Mouse (Mus musculus): Measurements from ENCODE around the gene Spem2. TPM values are rescaled to one million over a fixed set of nuclear protein-coding genes. Genes with fewer than 3 reads are reported as not detected.

Spem2 gene
- polyA plus RNA-seq, 1 experiment from 2014 or later, result not detected

- H3K27ac ChIP-seq (ENCODE audit: low read depth, low read length), result no peak overlapping the region
Measured at GRCm38 (mm10) chr11:69828832-69829231, 10.6 kb upstream of the Spem2 start.

GRCm38 (mm10) chr11:69823456-69823855 is 5.2 kb upstream of the Spem2 start:
- H3K9ac ChIP-seq (ENCODE audit: low read length), result no peak overlapping the region
- no peaks in the 10 kb centered on the region for H3K9me3 ChIP-seq (ENCODE audit: control insufficient read depth, low read length)
- ATAC-seq (ENCODE audit: insufficient read depth, low FRiP score, low TSS enrichment) (no peak), DNase-seq (ENCODE audit: low spot score) (no peak)
- H3K27me3 ChIP-seq (ENCODE audit: control insufficient read depth, insufficient read depth, low read length), result no peaks in the 10 kb centered on the region
- peaks cover 15% of the 10 kb centered on the region for H3K36me3 ChIP-seq (ENCODE audit: control insufficient read depth, insufficient read depth, low read length)
- H3K4me1 ChIP-seq (ENCODE audit: control insufficient read depth, insufficient read depth, low read length), result no peaks in the 10 kb centered on the region
- 76% methylated on average over 2 of the region's 2 CpGs for WGBS
- no peak overlapping the region for H3K27ac ChIP-seq (ENCODE audit: low read depth, low read length)
- H3K4me3 ChIP-seq (ENCODE audit: low read depth, low read length), result no peak overlapping the region
- no peak overlapping the region for H3K4me2 ChIP-seq (ENCODE audit: low read depth)

More at GRCm38 (mm10) chr11:69828832-69829231, 10.6 kb upstream of the Spem2 start:
- Histone ChIP-seq H3K36me3 (ENCODE audit: control insufficient read depth, insufficient read depth, low read length) (peaks cover 19% of the 10 kb centered on the region), H3K27me3 (ENCODE audit: control insufficient read depth, insufficient read depth, low read length) (peaks cover 3% of the 10 kb centered on the region; the same call in 1 of the 2 replicates), H3K9ac (ENCODE audit: low read length) (0 out of 2 replicates have a peak overlapping the region, but pooled peaks have one; percentile 10), H3K4me2 (ENCODE audit: low read depth) (no peak overlapping the region), H3K4me3 (ENCODE audit: low read depth, low read length) (no peak overlapping the region; the same call in 1 of the 2 replicates), H3K4me1 (ENCODE audit: control insufficient read depth, insufficient read depth, low read length) (peaks cover 3% of the 10 kb centered on the region), H3K9me3 (ENCODE audit: control insufficient read depth, low read length) (no peaks in the 10 kb centered on the region)
- ATAC-seq (ENCODE audit: insufficient read depth, low FRiP score, low TSS enrichment) (no peak), DNase-seq (ENCODE audit: low spot score) (no peak)
- WGBS, result 72% methylated on average over 5 of the region's 5 CpGs

- 92% methylated on average over 3 of the region's 3 CpGs for WGBS
- peaks cover 3% of the 10 kb centered on the region; the same call in 1 of the 2 replicates for H3K9me3 ChIP-seq (ENCODE audit: control insufficient read depth, low read length)
Measured at GRCm38 (mm10) chr11:69822080-69822479, 3.8 kb upstream of the Spem2 start, which contains the start of gene Spem1. TSS of gene Spem1 (minus strand) at chr11:69822180.

GRCm38 (mm10) chr11:69818871-69819270 is 606 bp upstream of the Spem2 start:
- 94% methylated on average over 8 of the region's 8 CpGs for WGBS

More at GRCm38 (mm10) chr11:69822080-69822479, 3.8 kb upstream of the Spem2 start, which contains the start of gene Spem1:
- Histone ChIP-seq H3K27me3 (ENCODE audit: control insufficient read depth, insufficient read depth, low read length) (no peaks in the 10 kb centered on the region), H3K36me3 (ENCODE audit: control insufficient read depth, insufficient read depth, low read length) (peaks cover 7% of the 10 kb centered on the region), H3K4me1 (ENCODE audit: control insufficient read depth, insufficient read depth, low read length) (no peaks in the 10 kb centered on the region), H3K9ac (ENCODE audit: low read length) (no peak within 1 kb of the TSS), H3K27ac (ENCODE audit: low read depth, low read length) (no peak within 1 kb of the TSS), H3K4me2 (ENCODE audit: low read depth) (no peak within 1 kb of the TSS), H3K4me3 (ENCODE audit: low read depth, low read length) (no peak within 1 kb of the TSS)
- DNase-seq (ENCODE audit: low spot score), result no peak
- no peak for ATAC-seq (ENCODE audit: insufficient read depth, low FRiP score, low TSS enrichment)

GRCm38 (mm10) chr11:69816520-69816919 is 1.7 kb downstream of the Spem2 start:
- Histone ChIP-seq H3K9me3 (ENCODE audit: control insufficient read depth, low read length) (peaks cover 6% of the 10 kb centered on the region; the same call in 1 of the 2 replicates), H3K9ac (ENCODE audit: low read length) (no peak overlapping the region), H3K27me3 (ENCODE audit: control insufficient read depth, insufficient read depth, low read length) (no peaks in the 10 kb centered on the region), H3K4me3 (ENCODE audit: low read depth, low read length) (no peak overlapping the region), H3K4me1 (ENCODE audit: control insufficient read depth, insufficient read depth, low read length) (no peaks in the 10 kb centered on the region), H3K36me3 (ENCODE audit: control insufficient read depth, insufficient read depth, low read length) (no peaks in the 10 kb centered on the region), H3K4me2 (ENCODE audit: low read depth) (no peak overlapping the region), H3K27ac (ENCODE audit: low read depth, low read length) (no peak overlapping the region)
- DNase-seq (ENCODE audit: low spot score) (no peak), ATAC-seq (ENCODE audit: insufficient read depth, low FRiP score, low TSS enrichment) (no peak)
- WGBS, result 91% methylated on average over 12 of the region's 12 CpGs

More at GRCm38 (mm10) chr11:69818871-69819270, 606 bp upstream of the Spem2 start:
- Histone ChIP-seq H3K36me3 (ENCODE audit: control insufficient read depth, insufficient read depth, low read length) (no peaks in the 10 kb centered on the region), H3K9me3 (ENCODE audit: control insufficient read depth, low read length) (peaks cover 6% of the 10 kb centered on the region; the same call in 1 of the 2 replicates), H3K4me2 (ENCODE audit: low read depth) (no peak overlapping the region), H3K27ac (ENCODE audit: low read depth, low read length) (no peak overlapping the region), H3K4me3 (ENCODE audit: low read depth, low read length) (no peak overlapping the region), H3K9ac (ENCODE audit: low read length) (no peak overlapping the region), H3K4me1 (ENCODE audit: control insufficient read depth, insufficient read depth, low read length) (no peaks in the 10 kb centered on the region), H3K27me3 (ENCODE audit: control insufficient read depth, insufficient read depth, low read length) (no peaks in the 10 kb centered on the region)
- DNase-seq (ENCODE audit: low spot score) (no peak), ATAC-seq (ENCODE audit: insufficient read depth, low FRiP score, low TSS enrichment) (no peak)

GRCm38 (mm10) chr11:69815155-69815554 is 3.1 kb downstream of the Spem2 start, which contains the start of gene Gm39566:
TSS of gene Gm39566 (minus strand) at chr11:69815298.
- 64% methylated on average over 10 of the region's 10 CpGs for WGBS
- ATAC-seq (ENCODE audit: insufficient read depth, low FRiP score, low TSS enrichment) (no peak), DNase-seq (ENCODE audit: low spot score) (no peak)
- Histone ChIP-seq H3K4me1 (ENCODE audit: control insufficient read depth, insufficient read depth, low read length) (no peaks in the 10 kb centered on the region), H3K9me3 (ENCODE audit: control insufficient read depth, low read length) (peaks cover 6% of the 10 kb centered on the region; the same call in 1 of the 2 replicates), H3K4me2 (ENCODE audit: low read depth) (no peak within 1 kb of the TSS), H3K27me3 (ENCODE audit: control insufficient read depth, insufficient read depth, low read length) (no peaks in the 10 kb centered on the region), H3K27ac (ENCODE audit: low read depth, low read length) (no peak within 1 kb of the TSS), H3K4me3 (ENCODE audit: low read depth, low read length) (no peak within 1 kb of the TSS), H3K36me3 (ENCODE audit: control insufficient read depth, insufficient read depth, low read length) (no peaks in the 10 kb centered on the region), H3K9ac (ENCODE audit: low read length) (no peak within 1 kb of the TSS; the same call in 1 of the 2 replicates)

- H3K4me2 ChIP-seq (ENCODE audit: low read depth), result no peak overlapping the region
- H3K4me3 ChIP-seq (ENCODE audit: low read depth, low read length), result no peak overlapping the region
- no peaks in the 10 kb centered on the region for H3K4me1 ChIP-seq (ENCODE audit: control insufficient read depth, insufficient read depth, low read length)
- no peak overlapping the region for H3K27ac ChIP-seq (ENCODE audit: low read depth, low read length)
- no peaks in the 10 kb centered on the region for H3K9me3 ChIP-seq (ENCODE audit: control insufficient read depth, low read length)
- H3K27me3 ChIP-seq (ENCODE audit: control insufficient read depth, insufficient read depth, low read length), result peaks cover 11% of the 10 kb centered on the region
- ATAC-seq (ENCODE audit: insufficient read depth, low FRiP score, low TSS enrichment), result no peak
- no peaks in the 10 kb centered on the region for H3K36me3 ChIP-seq (ENCODE audit: control insufficient read depth, insufficient read depth, low read length)
- no peak for DNase-seq (ENCODE audit: low spot score)
- no peak overlapping the region for H3K9ac ChIP-seq (ENCODE audit: low read length)
Measured at GRCm38 (mm10) chr11:69810280-69810679, 8.0 kb downstream of the Spem2 start.

GRCm38 (mm10) chr11:69807641-69808040 is 10.6 kb downstream of the Spem2 start:
- no peak overlapping the region for H3K27ac ChIP-seq (ENCODE audit: low read depth, low read length)
- DNase-seq (ENCODE audit: low spot score) (no peak), ATAC-seq (ENCODE audit: insufficient read depth, low FRiP score, low TSS enrichment) (no peak)
- H3K4me2 ChIP-seq (ENCODE audit: low read depth), result no peak overlapping the region
- no peaks in the 10 kb centered on the region for H3K9me3 ChIP-seq (ENCODE audit: control insufficient read depth, low read length)
- peaks cover 13% of the 10 kb centered on the region for H3K4me1 ChIP-seq (ENCODE audit: control insufficient read depth, insufficient read depth, low read length)
- no peak overlapping the region for H3K4me3 ChIP-seq (ENCODE audit: low read depth, low read length)
- H3K27me3 ChIP-seq (ENCODE audit: control insufficient read depth, insufficient read depth, low read length), result peaks cover 35% of the 10 kb centered on the region
- H3K36me3 ChIP-seq (ENCODE audit: control insufficient read depth, insufficient read depth, low read length), result no peaks in the 10 kb centered on the region
- WGBS, result 88% methylated on average over 2 of the region's 2 CpGs
- H3K9ac ChIP-seq (ENCODE audit: low read length), result no peak overlapping the region

GRCm38 (mm10) chr11:69806378-69806777 is 11.9 kb downstream of the Spem2 start:
- Histone ChIP-seq H3K9ac (ENCODE audit: low read length) (no peak overlapping the region), H3K4me1 (ENCODE audit: control insufficient read depth, insufficient read depth, low read length) (peaks cover 17% of the 10 kb centered on the region), H3K4me2 (ENCODE audit: low read depth) (no peak overlapping the region), H3K4me3 (ENCODE audit: low read depth, low read length) (no peak overlapping the region), H3K27me3 (ENCODE audit: control insufficient read depth, insufficient read depth, low read length) (peaks cover 48% of the 10 kb centered on the region), H3K36me3 (ENCODE audit: control insufficient read depth, insufficient read depth, low read length) (no peaks in the 10 kb centered on the region), H3K27ac (ENCODE audit: low read depth, low read length) (no peak overlapping the region), H3K9me3 (ENCODE audit: control insufficient read depth, low read length) (no peaks in the 10 kb centered on the region)
- DNase-seq (ENCODE audit: low spot score), result no peak
- 82% methylated on average over 4 of the region's 4 CpGs for WGBS
- ATAC-seq (ENCODE audit: insufficient read depth, low FRiP score, low TSS enrichment), result no peak
